Mouse (Mus musculus): ENCODE measurements around the gene Ociad2.
"Not testable (repeated sequence)": the region's sequence is repeated elsewhere in the genome, so short reads cannot be mapped to it uniquely, and the experiment has no call there.

The Ociad2 gene

GRCm38 (mm10) chr5:73353519-73353918 lies 12.7 kb upstream of the Ociad2 start:
- no peak for DNase-seq (ENCODE audit: low spot score)

- no peak for DNase-seq (ENCODE audit: low spot score)
These were observed 11.0 kb upstream of the Ociad2 start for GRCm38 (mm10) chr5:73351796-73352195.

- DNase-seq (ENCODE audit: low spot score): no peak
These were observed 8.7 kb upstream of the Ociad2 start for GRCm38 (mm10) chr5:73349514-73349913.

GRCm38 (mm10) chr5:73345254-73345653 lies 4.4 kb upstream of the Ociad2 start:
- DNase-seq (ENCODE audit: low spot score): no peak

GRCm38 (mm10) chr5:73344310-73344709 lies 3.5 kb upstream of the Ociad2 start:
- no peak for DNase-seq (ENCODE audit: low spot score)

- DNase-seq (ENCODE audit: low spot score): no peak
These were observed 2.0 kb upstream of the Ociad2 start for GRCm38 (mm10) chr5:73342701-73343355.

GRCm38 (mm10) chr5:73339779-73340722 lies 777 bp downstream of the Ociad2 start:
- DNase-seq (ENCODE audit: low spot score): no peak

GRCm38 (mm10) chr5:73338832-73339163 lies 2.0 kb downstream of the Ociad2 start:
- DNase-seq (ENCODE audit: low spot score): no peak

- peak; percentile 27 for DNase-seq (ENCODE audit: low spot score)
These were observed 2.6 kb downstream of the Ociad2 start for GRCm38 (mm10) chr5:73337961-73338831.

- no peak for DNase-seq (ENCODE audit: low spot score)
These were observed 4.4 kb downstream of the Ociad2 start for GRCm38 (mm10) chr5:73336448-73336847.

- DNase-seq (ENCODE audit: low spot score): no peak
These were observed 9.8 kb downstream of the Ociad2 start for GRCm38 (mm10) chr5:73331002-73331401.

GRCm38 (mm10) chr5:73324526-73325170 lies 16.2 kb downstream of the Ociad2 start:
- DNase-seq (ENCODE audit: low spot score): no peak

GRCm38 (mm10) chr5:73323602-73324001 lies 17.2 kb downstream of the Ociad2 start:
- DNase-seq (ENCODE audit: low spot score): no peak

GRCm38 (mm10) chr5:73322684-73323083 lies 18.1 kb downstream of the Ociad2 start:
- not testable (repeated sequence) for DNase-seq (ENCODE audit: low spot score)

GRCm38 (mm10) chr5:73319306-73319705 lies 21.5 kb downstream of the Ociad2 start:
- no peak for DNase-seq (ENCODE audit: low spot score)

- no peak for DNase-seq (ENCODE audit: low spot score)
These were observed 26.2 kb downstream of the Ociad2 start for GRCm38 (mm10) chr5:73314654-73315053.

GRCm38 (mm10) chr5:73313591-73313990 lies 27.2 kb downstream of the Ociad2 start:
- no peak for DNase-seq (ENCODE audit: low spot score)

- no peak for DNase-seq (ENCODE audit: low spot score)
These were observed 29.4 kb downstream of the Ociad2 start for GRCm38 (mm10) chr5:73311458-73311857.

GRCm38 (mm10) chr5:73310401-73310800 lies 30.4 kb downstream of the Ociad2 start:
- DNase-seq (ENCODE audit: low spot score): no peak

- no peak for DNase-seq (ENCODE audit: low spot score)
These were observed 31.3 kb downstream of the Ociad2 start for GRCm38 (mm10) chr5:73309496-73309895.

GRCm38 (mm10) chr5:73307297-73307696 lies 33.5 kb downstream of the Ociad2 start:
- no peak for DNase-seq (ENCODE audit: low spot score)

GRCm38 (mm10) chr5:73306486-73306885 lies 34.3 kb downstream of the Ociad2 start:
- no peak for DNase-seq (ENCODE audit: low spot score)
